Mouse (Mus musculus) spleen, embryonic (tissue): ENCODE data around the gene Crip2.

Experiments
- CTCF ChIA-PET: fragments of 350-600 bp; sonication (Branson Sonifier 250); formaldehyde crosslinking; loops from one replicate; lab custom pipeline; 2022; lab: Charles Lee

Gene Crip2

GRCm38 (mm10) chr12:113139908-113140615 is at the start of gene Crip2:
Crip2 (plus strand) TSS chr12:113140236.
- CTCF ChIA-PET, result interaction anchor here (1.5 to 2.2 kb wide), 2 partner anchors 10 to 15 kb away, joined by 4 to 7 read pairs; no protein-coding TSS in a partner anchor

DNA sequence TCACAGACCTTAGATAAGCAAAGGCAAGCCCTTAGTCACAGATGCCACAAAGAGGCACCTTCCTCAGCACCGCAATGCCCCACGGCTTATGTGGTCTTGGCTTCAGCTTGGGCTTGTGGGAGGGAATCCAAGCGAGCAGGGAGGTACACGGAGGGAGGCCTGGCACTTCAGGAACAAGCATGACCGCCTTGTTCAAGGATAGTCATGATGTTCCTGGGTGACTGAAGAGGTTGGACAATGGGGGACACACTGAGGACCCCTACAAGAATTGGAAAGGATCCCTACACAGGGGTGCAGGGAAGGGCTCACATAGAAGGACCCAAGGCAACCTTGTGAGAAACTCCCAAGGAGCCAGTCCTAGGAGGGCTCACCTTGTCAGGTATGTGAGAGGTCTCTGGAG is 43.0 kb upstream of the Crip2 start:
- CTCF ChIA-PET, result interaction anchor here (0.6 to 1.0 kb wide), 2 partner anchors 59 to 73 kb away, joined by 3 to 10 read pairs; no protein-coding TSS in a partner anchor

GRCm38 (mm10) chr12:113097749-113098281 is 42.2 kb upstream of the Crip2 start, which contains the start of gene Mta1:
Mta1 (plus strand) TSS chr12:113098278.
- CTCF ChIA-PET, result interaction anchor here (1.0 kb wide), 1 partner anchor 58 kb away, joined by 10 read pairs; no protein-coding TSS in a partner anchor

- CTCF ChIA-PET, result no interaction called here
These were observed 41.4 kb upstream of the Crip2 start for GRCm38 (mm10) chr12:113098530-113099151.

DNA sequence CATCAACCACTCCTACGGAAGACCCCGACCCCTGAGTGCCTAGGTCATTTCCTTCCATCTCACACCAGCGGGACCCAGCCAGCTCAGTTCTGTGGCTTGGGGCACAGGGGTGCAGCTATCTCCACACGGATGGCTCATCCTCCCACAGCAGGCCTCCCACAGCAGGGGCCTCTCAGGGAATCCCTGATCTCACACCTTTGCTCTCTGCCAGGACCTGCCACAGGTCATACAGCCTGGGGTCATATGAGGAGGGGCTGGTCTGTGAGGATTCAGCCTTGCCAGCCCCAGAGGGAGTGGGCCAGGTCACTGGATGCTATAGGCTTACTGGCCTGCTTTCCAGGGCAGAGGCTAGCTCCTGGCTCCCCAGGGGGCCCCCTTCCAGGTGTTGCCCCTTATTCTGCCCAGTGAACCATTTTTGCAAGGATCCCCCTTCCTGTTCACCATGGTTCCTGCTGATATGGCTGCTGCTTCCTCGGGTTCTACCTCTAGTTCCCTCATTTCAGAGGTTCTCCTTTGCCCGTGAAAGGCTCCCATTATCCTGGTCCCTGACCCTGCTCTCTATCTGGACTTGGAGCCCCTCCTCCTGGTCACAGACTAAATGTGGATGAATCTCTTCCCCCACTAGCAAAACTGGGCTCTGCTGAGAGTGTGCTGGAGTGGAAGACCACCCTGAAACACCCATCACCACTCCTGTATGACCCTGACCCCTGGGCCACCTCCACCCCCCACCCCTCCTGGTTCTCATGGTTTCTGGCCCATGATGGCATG is 40.4 kb upstream of the Crip2 start:
- CTCF ChIA-PET, result no interaction called here

GRCm38 (mm10) chr12:113100448-113101076 is 39.5 kb upstream of the Crip2 start:
- CTCF ChIA-PET, result no interaction called here

GRCm38 (mm10) chr12:113101251-113101960 is 38.6 kb upstream of the Crip2 start:
- CTCF ChIA-PET, result interaction anchor here (0.7 kb wide), 2 partner anchors 101 to 226 kb away, joined by 9 to 11 read pairs; no protein-coding TSS in a partner anchor

- CTCF ChIA-PET, result no interaction called here
These were observed 37.6 kb upstream of the Crip2 start for GRCm38 (mm10) chr12:113102461-113102860.

DNA sequence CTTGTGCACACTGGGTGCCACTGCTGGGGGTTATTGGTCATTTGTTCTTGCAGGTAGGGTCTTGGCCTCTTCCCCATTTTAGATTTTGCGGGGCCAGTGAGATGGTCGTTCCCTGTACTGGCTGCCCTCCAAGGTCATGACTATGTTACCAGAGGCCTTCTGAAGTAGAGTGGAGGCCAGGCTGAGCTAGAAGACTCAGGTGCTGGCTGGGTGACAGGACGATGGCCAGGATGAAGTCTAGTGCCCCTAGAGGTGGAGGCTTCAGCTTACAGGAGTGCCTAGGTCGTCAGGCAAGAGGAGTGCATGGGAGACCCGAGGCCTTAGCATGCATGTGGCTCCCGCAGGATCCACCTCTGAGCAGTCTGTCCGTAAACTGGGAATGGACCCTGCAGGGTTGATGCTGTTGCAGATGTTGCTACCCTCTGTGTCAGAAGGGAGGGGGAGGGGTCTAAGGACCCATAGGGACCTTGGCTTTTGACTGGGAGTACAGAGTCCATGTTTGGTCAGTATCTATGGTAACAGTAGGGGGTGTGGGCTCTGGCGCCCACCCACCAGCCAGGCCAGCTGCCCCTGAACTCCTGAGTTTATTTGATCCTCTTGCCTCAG is 36.1 kb upstream of the Crip2 start:
- CTCF ChIA-PET, result interaction anchor here (1.2 to 1.5 kb wide), 2 partner anchors 41 to 51 kb away, joined by 3 read pairs; no protein-coding TSS in a partner anchor

- CTCF ChIA-PET, result interaction anchor here (0.7 kb wide), 1 partner anchor 714 kb away, joined by 5 read pairs; no protein-coding TSS in a partner anchor
These were observed 33.6 kb upstream of the Crip2 start for GRCm38 (mm10) chr12:113106386-113106785.

DNA sequence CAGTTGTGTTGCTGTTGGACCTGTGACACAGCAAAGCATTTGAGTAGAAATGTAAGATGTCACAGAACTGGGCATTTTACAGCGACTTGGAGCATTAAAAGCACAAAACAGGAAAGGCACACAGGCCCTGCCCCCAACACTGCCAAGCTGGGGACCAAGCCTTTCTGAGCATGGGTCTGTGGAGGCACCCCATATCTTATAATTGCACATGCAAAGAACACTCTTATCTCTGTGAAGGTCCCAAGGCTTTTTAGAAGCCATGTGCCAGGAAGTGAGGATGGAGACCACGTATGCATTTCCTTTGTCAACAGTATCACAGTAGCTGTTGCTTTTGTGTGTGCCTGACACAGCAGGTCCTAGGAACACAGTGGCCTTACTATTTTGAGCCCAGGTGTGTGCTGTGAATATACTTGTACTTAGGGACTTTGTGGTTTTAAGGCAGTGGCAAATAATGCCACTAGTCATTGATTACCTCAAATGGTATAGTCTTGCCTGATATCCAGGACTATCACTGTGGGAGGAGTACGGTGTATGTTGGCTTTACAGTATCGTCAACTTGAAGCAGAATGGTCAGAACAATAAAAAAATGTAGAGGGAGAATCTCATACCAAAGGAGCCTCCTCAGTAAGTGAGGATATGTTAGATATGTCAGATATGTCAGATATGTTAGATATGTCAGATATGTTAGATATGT is 32.5 kb upstream of the Crip2 start:
- CTCF ChIA-PET, result interaction anchor here (0.6 kb wide), 1 partner anchor 31 kb away, joined by 3 read pairs; no protein-coding TSS in a partner anchor

DNA sequence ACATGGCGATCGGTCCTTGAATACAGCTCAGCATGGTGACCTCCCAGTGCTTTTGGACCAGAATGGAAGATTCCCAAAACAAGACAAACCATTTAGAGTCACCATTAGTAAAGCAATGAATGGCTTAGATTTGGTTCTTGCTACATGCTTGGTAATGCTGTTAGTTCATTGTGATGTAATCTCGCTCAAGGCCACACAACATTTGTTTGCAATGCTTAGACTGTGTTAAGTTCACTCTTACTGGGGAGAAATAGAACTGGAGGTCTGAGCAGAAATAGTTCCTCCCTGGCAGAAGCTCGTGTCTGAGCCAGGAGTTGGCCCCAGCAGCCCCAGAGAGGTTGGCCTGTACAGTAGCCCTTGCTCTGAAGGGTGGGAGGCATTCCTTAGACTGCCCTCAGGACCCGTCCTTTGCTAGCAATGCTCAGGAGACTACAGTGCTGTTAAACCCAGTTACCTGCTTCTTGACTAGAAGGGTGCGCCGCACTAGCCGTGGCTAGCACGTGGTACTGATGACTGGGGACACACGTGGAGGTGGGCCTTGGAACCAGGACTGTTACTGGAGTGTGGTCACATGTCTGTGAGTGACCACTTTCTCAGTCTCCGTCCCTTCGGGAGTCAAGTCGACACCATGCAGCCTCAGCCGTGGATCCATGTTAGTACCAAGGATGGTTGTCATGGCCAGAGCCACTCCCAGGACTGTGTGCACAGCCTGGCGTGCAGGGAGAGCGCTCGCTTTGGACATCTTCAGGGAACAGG is 31.3 kb upstream of the Crip2 start:
- CTCF ChIA-PET, result no interaction called here

GRCm38 (mm10) chr12:113109801-113110200 is 30.2 kb upstream of the Crip2 start:
- CTCF ChIA-PET, result interaction anchor here (0.7 kb wide), 1 partner anchor 9 kb away, joined by 7 read pairs; no protein-coding TSS in a partner anchor

GRCm38 (mm10) chr12:113114141-113114540 is 25.9 kb upstream of the Crip2 start:
- CTCF ChIA-PET, result interaction anchor here (0.6 to 0.7 kb wide), 2 partner anchors 50 to 383 kb away, joined by 4 to 7 read pairs; no protein-coding TSS in a partner anchor

DNA sequence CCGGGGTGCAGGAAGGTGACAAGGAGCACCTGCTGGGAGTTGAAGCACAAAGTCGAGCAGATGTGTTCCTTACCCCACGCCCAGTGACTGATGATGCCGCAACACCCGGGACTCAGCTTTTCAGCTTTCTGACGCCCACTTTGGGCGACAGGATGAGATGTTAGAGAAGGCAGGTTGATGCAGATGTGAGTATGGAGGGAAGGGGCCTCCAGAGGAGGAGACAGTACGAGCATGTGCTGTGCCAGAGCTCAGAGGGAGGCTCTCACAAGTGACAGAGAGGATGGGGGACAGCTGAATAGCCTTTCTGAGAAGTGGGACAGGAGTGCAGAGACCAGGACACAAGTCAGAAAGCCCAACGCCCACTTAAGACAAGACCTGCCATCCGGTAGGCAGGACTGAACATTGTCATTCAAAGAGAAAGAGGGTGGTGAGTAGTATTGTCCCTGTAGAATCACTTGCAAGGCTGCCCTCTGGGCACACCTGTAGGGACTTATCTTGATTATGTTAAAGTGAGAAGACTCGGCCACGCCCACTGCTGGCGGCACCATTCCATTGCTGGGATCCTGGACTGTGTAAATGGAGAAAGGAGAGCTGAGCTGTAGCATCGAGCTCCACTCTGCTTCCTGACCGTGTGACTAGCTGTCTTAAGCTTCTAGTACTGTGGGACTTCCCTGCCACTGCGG is 25.0 kb upstream of the Crip2 start:
- CTCF ChIA-PET, result interaction anchor here (0.6 to 0.7 kb wide), 2 partner anchors 49 to 383 kb away, joined by 4 to 7 read pairs; no protein-coding TSS in a partner anchor

DNA sequence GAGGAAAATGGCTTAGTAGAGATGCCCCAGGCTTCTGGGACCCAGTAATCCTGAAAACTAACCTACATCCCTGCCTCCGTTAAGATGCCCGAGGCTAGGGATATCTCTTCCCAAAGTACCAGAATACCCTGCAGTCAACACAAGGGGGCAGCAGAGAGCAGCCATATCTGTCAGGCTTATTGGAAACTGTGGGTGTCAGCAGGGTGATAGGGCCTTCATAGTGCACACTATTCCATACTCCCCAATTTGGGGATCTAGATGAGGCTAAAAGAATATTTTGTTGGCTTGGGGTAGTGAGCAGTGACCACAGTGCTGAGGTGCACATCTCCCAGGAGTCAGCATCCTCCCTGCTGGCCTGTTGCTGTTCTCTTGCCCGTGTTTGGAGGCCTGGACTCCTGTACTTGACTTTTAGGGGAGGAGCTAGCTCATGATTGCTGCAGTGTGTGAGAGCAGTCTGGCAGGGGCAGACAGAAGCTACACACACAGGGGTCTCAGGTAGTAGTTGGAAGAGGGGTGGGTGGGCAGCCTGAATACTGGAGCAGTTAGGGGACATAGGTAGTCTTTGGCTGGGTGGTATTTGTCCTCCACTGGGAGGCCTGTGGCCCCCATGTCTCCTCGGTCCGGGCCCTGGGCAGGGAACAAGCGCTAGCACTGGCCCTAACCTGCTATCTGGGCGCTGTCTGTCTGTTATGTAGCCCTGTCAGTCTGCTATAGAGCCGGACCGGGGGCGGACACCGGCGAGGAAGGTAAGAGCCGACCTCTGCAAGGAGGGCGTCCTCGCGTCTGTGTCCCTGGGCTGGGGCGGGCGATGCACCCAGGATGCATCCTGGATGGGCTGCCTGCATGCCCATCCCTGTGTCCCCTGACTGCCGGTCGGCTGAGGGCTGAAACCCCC is 20.3 kb upstream of the Crip2 start:
- CTCF ChIA-PET, result no interaction called here

DNA sequence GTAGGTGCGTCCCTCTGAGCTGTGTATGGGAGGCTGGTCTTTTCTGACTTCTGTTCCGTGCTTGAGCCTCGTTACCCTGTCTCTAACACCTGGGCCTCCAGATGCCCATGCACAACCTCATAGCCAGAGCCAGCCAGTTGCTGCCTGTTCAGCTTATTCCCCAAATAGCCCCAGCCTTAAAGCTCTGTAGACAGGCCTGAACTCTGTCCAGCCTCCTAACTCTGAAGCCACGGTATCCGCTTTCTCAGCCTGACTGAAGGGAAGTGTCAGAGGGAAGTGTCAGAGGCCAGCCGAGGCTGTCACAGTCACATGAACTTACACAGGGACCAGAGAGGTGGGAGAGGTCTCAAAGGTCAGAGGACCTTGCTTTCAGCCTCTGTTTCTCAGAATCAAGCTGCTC is 15.3 kb upstream of the Crip2 start:
- CTCF ChIA-PET, result no interaction called here
